Mouse (Mus musculus): Measurements from ENCODE around the gene Tshr.
A peak's percentile ranks its signal among the peaks of the same experiment; 100 is the strongest.

Tshr gene

DNA sequence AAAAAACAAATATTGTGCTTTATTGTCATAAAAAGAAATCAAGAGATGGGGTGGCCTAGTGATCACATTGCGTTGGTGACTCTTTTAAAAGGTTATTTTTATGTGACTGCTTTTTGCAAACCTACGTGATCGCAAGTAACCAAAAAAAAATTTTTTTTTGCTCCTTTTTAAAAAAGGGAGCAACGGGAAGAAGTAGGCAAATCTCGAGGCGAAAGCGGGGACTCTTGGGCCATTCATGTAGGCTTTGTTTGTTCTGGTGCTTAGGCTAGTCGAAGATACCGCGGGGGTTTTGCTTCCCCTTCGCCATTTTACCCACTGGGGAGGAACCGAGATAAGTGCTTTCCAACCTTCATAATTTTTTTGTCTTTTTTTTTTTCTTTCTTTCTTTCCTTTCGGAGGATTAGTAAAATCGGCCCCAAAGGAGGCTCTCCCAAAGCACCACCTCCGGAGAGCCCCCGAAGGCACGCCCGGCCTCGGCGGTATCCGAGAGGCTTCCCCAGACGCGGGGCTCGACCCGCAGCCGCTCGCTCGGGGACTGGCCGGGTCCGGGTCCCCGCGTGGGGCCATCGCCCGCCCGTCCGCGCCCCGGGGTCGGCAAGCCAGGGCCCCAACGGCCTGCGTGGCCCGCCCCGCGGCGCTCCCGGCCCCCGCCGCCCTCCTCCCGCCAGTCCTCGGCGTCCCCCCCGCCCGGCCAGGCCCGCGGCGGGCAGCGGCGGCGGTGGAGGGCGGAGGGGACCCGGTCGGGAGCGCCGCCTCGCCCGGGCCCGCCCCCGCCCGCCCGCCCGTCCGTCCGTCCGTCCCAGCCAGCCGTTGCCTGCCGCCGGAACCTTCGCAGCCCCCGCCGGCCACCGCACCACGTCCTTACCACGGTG lies 204.5 kb downstream of the Tshr start:
- peak; percentile 48 to 80 for DNase-seq

- DNase-seq, result no peak
Measured at GRCm38 (mm10) chr12:91589542-91589846, 205.1 kb downstream of the Tshr start.

DNA sequence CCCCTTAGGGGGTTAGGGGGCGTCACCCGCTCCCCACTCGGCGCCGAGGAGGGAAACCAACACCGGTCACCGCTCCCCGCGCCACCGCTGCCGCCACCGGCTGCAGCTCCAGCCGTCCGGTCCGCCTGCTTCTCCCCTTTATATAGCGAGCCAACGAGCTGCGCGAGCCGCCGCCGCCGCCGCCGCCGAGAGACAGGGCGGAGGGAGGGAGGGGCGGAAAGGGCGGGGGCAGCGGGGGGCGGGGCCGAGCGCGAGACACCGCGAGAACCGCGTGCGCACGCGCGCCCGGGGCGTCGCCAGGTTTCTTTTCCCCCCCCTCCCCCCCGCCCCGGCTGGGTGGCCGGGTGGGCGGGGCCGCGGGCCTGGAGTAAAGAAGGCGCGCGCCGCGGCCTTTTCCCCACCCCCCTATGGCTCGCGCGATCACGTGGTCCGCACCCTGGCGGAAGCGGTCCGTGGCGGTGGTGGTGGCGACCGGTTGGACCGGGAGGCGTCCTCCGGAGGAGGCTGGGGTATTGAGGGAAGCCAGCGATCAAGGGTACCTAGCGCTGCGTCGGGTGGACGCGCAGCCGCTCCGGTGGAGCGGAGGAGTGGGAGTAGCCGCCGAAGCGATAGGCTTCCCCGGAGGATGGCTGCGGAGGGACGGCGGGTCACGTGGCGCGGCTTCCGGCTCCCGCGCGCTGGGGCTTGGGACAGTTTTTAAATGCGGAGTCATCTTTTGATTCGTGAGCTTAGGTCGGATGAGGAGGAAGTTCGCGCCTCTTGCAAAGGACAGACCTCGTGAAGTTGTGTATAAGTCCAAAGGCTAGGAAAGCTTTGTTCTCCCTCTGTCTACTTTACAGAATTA lies 205.7 kb downstream of the Tshr start, which contains the start of gene Gtf2a1:
Gene Gtf2a1, minus strand, starts transcription at position 641 of the 844 bp plus-strand sequence.
- DNase-seq, result peak; percentile 97 to 98

DNA sequence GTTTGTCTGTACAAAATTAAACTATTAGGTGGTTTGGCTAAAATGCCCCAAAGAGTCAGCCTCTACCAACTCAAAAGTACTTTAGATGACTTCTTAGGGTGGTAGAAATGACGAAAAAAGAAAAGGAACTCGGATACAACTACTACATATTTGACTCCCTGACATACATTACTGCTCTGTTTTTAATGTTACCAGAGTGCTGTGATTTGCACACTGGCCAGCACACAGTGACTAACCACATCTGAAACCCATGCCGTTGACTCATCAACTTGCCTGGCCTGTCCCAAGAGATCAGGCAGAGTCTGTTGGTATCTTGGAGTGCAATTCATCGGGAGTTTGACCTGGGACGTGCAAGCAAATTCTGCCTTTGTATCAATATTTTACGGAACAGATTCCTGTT lies 206.4 kb downstream of the Tshr start:
- peak; percentile 7 to 45 for DNase-seq

DNA sequence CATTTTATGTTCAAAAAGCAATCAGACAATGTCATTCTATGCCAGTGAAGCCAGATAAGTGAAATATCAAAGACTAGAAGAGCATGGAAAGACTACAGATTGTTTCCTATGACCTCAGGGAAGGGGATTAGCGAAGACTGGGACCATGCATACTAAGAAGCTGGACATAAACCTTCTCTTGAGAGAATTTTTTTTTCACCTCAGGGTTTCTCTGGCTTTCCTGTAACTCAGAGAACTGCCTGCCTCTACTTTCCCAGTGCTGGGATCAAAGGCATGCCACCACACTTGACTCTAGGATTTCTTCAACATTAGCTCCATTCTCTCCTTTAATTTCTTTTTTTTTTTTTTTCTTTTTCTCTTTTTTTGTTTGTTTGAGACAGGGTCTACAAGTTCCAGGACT lies 206.8 kb downstream of the Tshr start:
- DNase-seq, result no peak

GRCm38 (mm10) chr12:91592128-91592527 lies 207.8 kb downstream of the Tshr start:
- no peak for DNase-seq

All from kidney, postnatal 25 days (tissue).